Mouse (Mus musculus): ENCODE measurements around the gene Pgs1. TPM values are rescaled to one million over a fixed set of nuclear protein-coding genes. Genes with fewer than 3 reads are reported as not detected.

The Pgs1 gene
- polyA plus RNA-seq, 1 experiment, result 44.8 TPM

- no peak for DNase-seq (ENCODE audit: low read depth)
Measured at GRCm38 (mm10) chr11:117976081-117976582, 10.0 kb upstream of the Pgs1 start.

- DNase-seq (ENCODE audit: low read depth), result no peak
Measured at GRCm38 (mm10) chr11:117977694-117978360, 8.3 kb upstream of the Pgs1 start.

GRCm38 (mm10) chr11:117979388-117979787 is 6.7 kb upstream of the Pgs1 start:
- no peak for DNase-seq (ENCODE audit: low read depth)

GRCm38 (mm10) chr11:117982426-117982825 is 3.7 kb upstream of the Pgs1 start:
- DNase-seq (ENCODE audit: low read depth), result no peak

- DNase-seq (ENCODE audit: low read depth), result no peak
Measured at GRCm38 (mm10) chr11:117983770-117984169, 2.3 kb upstream of the Pgs1 start.

GRCm38 (mm10) chr11:117987032-117987451 is 950 bp downstream of the Pgs1 start:
- DNase-seq (ENCODE audit: low read depth), result no peak

GRCm38 (mm10) chr11:117987968-117988367 is 1.9 kb downstream of the Pgs1 start:
- no peak for DNase-seq (ENCODE audit: low read depth)

- DNase-seq (ENCODE audit: low read depth), result no peak
Measured at GRCm38 (mm10) chr11:117989241-117989640, 3.1 kb downstream of the Pgs1 start.

- no peak for DNase-seq (ENCODE audit: low read depth)
Measured at GRCm38 (mm10) chr11:117989926-117990325, 3.8 kb downstream of the Pgs1 start.

- no peak for DNase-seq (ENCODE audit: low read depth)
Measured at GRCm38 (mm10) chr11:117991502-117992470, 5.7 kb downstream of the Pgs1 start.

- DNase-seq (ENCODE audit: low read depth), result no peak
Measured at GRCm38 (mm10) chr11:117993190-117994175, 7.4 kb downstream of the Pgs1 start.

GRCm38 (mm10) chr11:117994250-117995057 is 8.4 kb downstream of the Pgs1 start:
- DNase-seq (ENCODE audit: low read depth), result peak; percentile 87

GRCm38 (mm10) chr11:117995255-117995654 is 9.2 kb downstream of the Pgs1 start:
- no peak for DNase-seq (ENCODE audit: low read depth)

GRCm38 (mm10) chr11:117995661-117996060 is 9.6 kb downstream of the Pgs1 start:
- DNase-seq (ENCODE audit: low read depth), result no peak

- no peak for DNase-seq (ENCODE audit: low read depth)
Measured at GRCm38 (mm10) chr11:117996066-117996465, 10.0 kb downstream of the Pgs1 start.

- DNase-seq (ENCODE audit: low read depth), result no peak
Measured at GRCm38 (mm10) chr11:117997085-117997484, 11.0 kb downstream of the Pgs1 start.

- no peak for DNase-seq (ENCODE audit: low read depth)
Measured at GRCm38 (mm10) chr11:117998356-117998755, 12.3 kb downstream of the Pgs1 start.

GRCm38 (mm10) chr11:117999260-117999934 is 13.3 kb downstream of the Pgs1 start:
- no peak for DNase-seq (ENCODE audit: low read depth)

GRCm38 (mm10) chr11:118000083-118000482 is 14.0 kb downstream of the Pgs1 start:
- no peak for DNase-seq (ENCODE audit: low read depth)
